Mouse (Mus musculus): ENCODE measurements at regions not wholly inside any gene's neighbourhood (a gene's known extent, or its start where the extent isn't known, plus 50 kb on each side); places are given as distances from the start of the nearest gene placed in this dataset.

GRCm38 (mm10) chr3:81589109-81589508 is 343.3 kb upstream of the Ctso start:
- no peaks in the 10 kb centered on the region for H3K36me3 ChIP-seq
- ATAC-seq (ENCODE audit: low FRiP score): no peak
- WGBS: 89% methylated on average over 3 of the region's 3 CpGs
- H3K4me3 ChIP-seq: no peak overlapping the region
- no peak overlapping the region for H3K27ac ChIP-seq
- no peaks in the 10 kb centered on the region for H3K27me3 ChIP-seq
- no peaks in the 10 kb centered on the region for H3K4me1 ChIP-seq
- no peak overlapping the region for H3K9ac ChIP-seq
- H3K4me2 ChIP-seq (replicated peaks): no peak overlapping the region
- H3K9me3 ChIP-seq (replicated peaks): no peaks in the 10 kb centered on the region

- no peaks in the 10 kb centered on the region for H3K4me1 ChIP-seq
- H3K27me3 ChIP-seq: no peaks in the 10 kb centered on the region
- no peak overlapping the region for H3K4me2 ChIP-seq (replicated peaks)
- H3K9me3 ChIP-seq (replicated peaks): no peaks in the 10 kb centered on the region
- H3K4me3 ChIP-seq: no peak overlapping the region
- 59% methylated on average over 2 of the region's 2 CpGs for WGBS
- no peak for ATAC-seq (ENCODE audit: low FRiP score)
- no peak overlapping the region for H3K9ac ChIP-seq
- H3K36me3 ChIP-seq: no peaks in the 10 kb centered on the region
- H3K27ac ChIP-seq: no peak overlapping the region
Observed at GRCm38 (mm10) chr3:81629157-81629556, 303.2 kb upstream of the Ctso start.

GRCm38 (mm10) chr3:81658490-81658889 is 273.9 kb upstream of the Ctso start:
- H3K27ac ChIP-seq: no peak overlapping the region
- H3K27me3 ChIP-seq: no peaks in the 10 kb centered on the region
- no peak overlapping the region for H3K4me2 ChIP-seq (replicated peaks)
- no peaks in the 10 kb centered on the region for H3K36me3 ChIP-seq
- no peak for ATAC-seq (ENCODE audit: low FRiP score)
- H3K4me3 ChIP-seq: no peak overlapping the region
- peaks cover 9% of the 10 kb centered on the region; the same call in 1 of the 2 replicates for H3K4me1 ChIP-seq
- H3K9me3 ChIP-seq (replicated peaks): no peaks in the 10 kb centered on the region
- no peak overlapping the region for H3K9ac ChIP-seq
- WGBS: 14% methylated on average over 3 of the region's 3 CpGs

- H3K27ac ChIP-seq: no peak overlapping the region
Observed at GRCm38 (mm10) chr3:81661620-81662019, 270.8 kb upstream of the Ctso start.

GRCm38 (mm10) chr3:81666262-81666661 is 266.1 kb upstream of the Ctso start:
- Histone ChIP-seq H3K36me3 (no peaks in the 10 kb centered on the region), H3K9me3 (replicated peaks) (no peaks in the 10 kb centered on the region), H3K4me2 (replicated peaks) (no peak overlapping the region), H3K4me1 (peaks cover 6% of the 10 kb centered on the region; the same call in 1 of the 2 replicates), H3K27ac (no peak overlapping the region), H3K9ac (no peak overlapping the region), H3K4me3 (no peak overlapping the region), H3K27me3 (no peaks in the 10 kb centered on the region)
- 47% methylated on average over 2 of the region's 2 CpGs for WGBS
- no peak for ATAC-seq (ENCODE audit: low FRiP score)

More at GRCm38 (mm10) chr3:81661620-81662019, 270.8 kb upstream of the Ctso start:
- WGBS: 14% methylated on average over 1 of the region's 1 CpGs
- peak; percentile 90 for ATAC-seq (ENCODE audit: low FRiP score)
- Histone ChIP-seq H3K4me3 (no peak overlapping the region), H3K4me2 (replicated peaks) (no peak overlapping the region), H3K9me3 (replicated peaks) (no peaks in the 10 kb centered on the region), H3K9ac (no peak overlapping the region), H3K27me3 (no peaks in the 10 kb centered on the region), H3K36me3 (no peaks in the 10 kb centered on the region), H3K4me1 (peaks cover 9% of the 10 kb centered on the region; the same call in 1 of the 2 replicates)

GRCm38 (mm10) chr3:81676570-81676969 is 255.8 kb upstream of the Ctso start:
- Histone ChIP-seq H3K27me3 (no peaks in the 10 kb centered on the region), H3K27ac (no peak overlapping the region), H3K4me2 (replicated peaks) (no peak overlapping the region), H3K9ac (no peak overlapping the region), H3K4me3 (no peak overlapping the region), H3K9me3 (replicated peaks) (no peaks in the 10 kb centered on the region), H3K4me1 (no peaks in the 10 kb centered on the region), H3K36me3 (no peaks in the 10 kb centered on the region)
- no peak for ATAC-seq (ENCODE audit: low FRiP score)
- 83% methylated on average over 1 of the region's 1 CpGs for WGBS

- Histone ChIP-seq H3K9me3 (replicated peaks) (no peaks in the 10 kb centered on the region), H3K9ac (no peak overlapping the region), H3K36me3 (no peaks in the 10 kb centered on the region), H3K4me3 (no peak overlapping the region), H3K4me2 (replicated peaks) (no peak overlapping the region), H3K27ac (no peak overlapping the region), H3K4me1 (no peaks in the 10 kb centered on the region), H3K27me3 (no peaks in the 10 kb centered on the region)
- 57% methylated on average over 1 of the region's 1 CpGs for WGBS
- ATAC-seq (ENCODE audit: low FRiP score): no peak
Observed at GRCm38 (mm10) chr3:81701974-81702697, 230.3 kb upstream of the Ctso start.

GRCm38 (mm10) chr3:81718911-81719310 is 213.5 kb upstream of the Ctso start:
- Histone ChIP-seq H3K27me3 (no peaks in the 10 kb centered on the region), H3K4me2 (replicated peaks) (no peak overlapping the region), H3K27ac (no peak overlapping the region), H3K9me3 (replicated peaks) (no peaks in the 10 kb centered on the region), H3K4me3 (no peak overlapping the region), H3K36me3 (no peaks in the 10 kb centered on the region), H3K9ac (no peak overlapping the region), H3K4me1 (no peaks in the 10 kb centered on the region)
- no peak for ATAC-seq (ENCODE audit: low FRiP score)
- WGBS: 86% methylated on average over 1 of the region's 1 CpGs

- 76% methylated on average over 8 of the region's 8 CpGs for WGBS
- ATAC-seq (ENCODE audit: low FRiP score): no peak
Observed at GRCm38 (mm10) chr3:81735463-81735862, 196.9 kb upstream of the Ctso start.

GRCm38 (mm10) chr3:81736838-81737237 is 195.6 kb upstream of the Ctso start:
- no peak for ATAC-seq (ENCODE audit: low FRiP score)
- H3K4me3 ChIP-seq: no peak overlapping the region
- H3K9me3 ChIP-seq (replicated peaks): no peaks in the 10 kb centered on the region
- H3K36me3 ChIP-seq: no peaks in the 10 kb centered on the region
- H3K4me2 ChIP-seq (replicated peaks): no peak overlapping the region
- no peaks in the 10 kb centered on the region for H3K4me1 ChIP-seq
- H3K27me3 ChIP-seq: no peaks in the 10 kb centered on the region
- H3K9ac ChIP-seq: no peak overlapping the region
- H3K27ac ChIP-seq: no peak overlapping the region

More at GRCm38 (mm10) chr3:81735463-81735862, 196.9 kb upstream of the Ctso start:
- Histone ChIP-seq H3K4me3 (no peak overlapping the region), H3K4me2 (replicated peaks) (no peak overlapping the region), H3K9ac (no peak overlapping the region), H3K36me3 (no peaks in the 10 kb centered on the region), H3K9me3 (replicated peaks) (no peaks in the 10 kb centered on the region), H3K27ac (no peak overlapping the region), H3K4me1 (no peaks in the 10 kb centered on the region), H3K27me3 (no peaks in the 10 kb centered on the region)

- H3K27me3 ChIP-seq: no peaks in the 10 kb centered on the region
- no peak overlapping the region for H3K4me3 ChIP-seq
- no peak overlapping the region for H3K4me2 ChIP-seq (replicated peaks)
- no peak overlapping the region for H3K9ac ChIP-seq
- no peaks in the 10 kb centered on the region for H3K36me3 ChIP-seq
- H3K9me3 ChIP-seq (replicated peaks): no peaks in the 10 kb centered on the region
- ATAC-seq (ENCODE audit: low FRiP score): no peak
- no peaks in the 10 kb centered on the region for H3K4me1 ChIP-seq
- H3K27ac ChIP-seq: no peak overlapping the region
- WGBS: 51% methylated on average over 5 of the region's 5 CpGs
Observed at GRCm38 (mm10) chr3:81742124-81742523, 190.3 kb upstream of the Ctso start.

- Histone ChIP-seq H3K9me3 (replicated peaks) (no peaks in the 10 kb centered on the region), H3K27ac (no peak overlapping the region), H3K4me1 (no peaks in the 10 kb centered on the region), H3K9ac (no peak overlapping the region), H3K4me3 (no peak overlapping the region), H3K27me3 (no peaks in the 10 kb centered on the region), H3K4me2 (replicated peaks) (no peak overlapping the region), H3K36me3 (no peaks in the 10 kb centered on the region)
- ATAC-seq (ENCODE audit: low FRiP score): no peak
- WGBS: 67% methylated on average over 1 of the region's 1 CpGs
Observed at GRCm38 (mm10) chr3:81750164-81750563, 182.2 kb upstream of the Ctso start.

- ATAC-seq (ENCODE audit: low FRiP score): no peak
- 78% methylated on average over 4 of the region's 4 CpGs for WGBS
- H3K9ac ChIP-seq: no peak overlapping the region
- no peak overlapping the region for H3K4me2 ChIP-seq (replicated peaks)
- no peaks in the 10 kb centered on the region for H3K9me3 ChIP-seq (replicated peaks)
- H3K4me1 ChIP-seq: no peaks in the 10 kb centered on the region
- no peaks in the 10 kb centered on the region for H3K27me3 ChIP-seq
- H3K36me3 ChIP-seq: no peaks in the 10 kb centered on the region
- H3K4me3 ChIP-seq: no peak overlapping the region
- H3K27ac ChIP-seq: no peak overlapping the region
Observed at GRCm38 (mm10) chr3:81752955-81753354, 179.4 kb upstream of the Ctso start.

All from hindbrain, embryonic 12.5 days (tissue).